12 mouse cellular contexts compared by ENCODE assay signal in the genomic region with DNA sequence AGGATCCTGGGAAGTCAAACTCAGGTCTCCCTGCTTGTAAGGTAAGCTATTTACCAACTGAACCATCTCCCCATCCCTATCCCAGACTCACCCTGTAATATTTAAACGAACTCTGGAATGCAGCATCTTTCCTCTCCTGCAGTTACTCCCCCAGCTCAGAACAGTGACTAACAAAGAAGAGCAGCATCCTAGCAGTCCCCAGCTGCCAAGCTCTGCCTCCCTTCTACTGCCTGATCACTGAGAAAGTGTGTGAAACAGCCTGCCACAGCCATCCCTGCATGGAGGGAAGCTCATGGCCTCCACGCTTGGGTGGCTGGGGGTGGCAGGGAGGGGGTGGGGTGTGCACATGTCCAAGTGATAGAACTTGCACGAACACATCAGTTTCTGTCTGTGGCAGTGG.
"Had no signal": no experiment of that assay in that cellular context is flagged by ENCODE, and none has a peak within 500 bp of the region (broad histone marks: within the 10 kb centered on the region; RNA-seq: fewer than 3 reads in every experiment).

No protein-coding gene starts in this region.

- H3K27ac ChIP-seq: kidney, embryonic 15.5 days; limb, embryonic 15.5 days; liver, embryonic 12.5 days; midbrain, embryonic 10.5 days had no signal

- H3K27me3 ChIP-seq: kidney, embryonic 15.5 days; limb, embryonic 15.5 days; liver, embryonic 12.5 days had no signal

- H3K4me1 ChIP-seq: kidney, embryonic 15.5 days; limb, embryonic 15.5 days; liver, embryonic 12.5 days; midbrain, embryonic 10.5 days had no signal

- H3K4me3 ChIP-seq: kidney, embryonic 15.5 days; limb, embryonic 15.5 days; liver, embryonic 12.5 days; midbrain, embryonic 10.5 days; myocyte had no signal

- DNase-seq: kidney, adult 2 months; kidney, postnatal 14 days; lung, embryonic 14.5 days; lung, postnatal 10 days; lung, postnatal 4 days; midbrain, embryonic 14.5 days; thymus, postnatal 4 days had no signal

- H3K9me3 ChIP-seq: kidney, embryonic 15.5 days; limb, embryonic 15.5 days; liver, embryonic 12.5 days; midbrain, embryonic 10.5 days had no signal

- H3K36me3 ChIP-seq: kidney, embryonic 15.5 days; limb, embryonic 15.5 days; liver, embryonic 12.5 days; midbrain, embryonic 10.5 days had no signal
